7 mouse cellular contexts compared by ENCODE assay signal in genomic region chr16:34322546-34322945, GRCm38 (mm10).
DNase-seq lines count a peak whose midpoint lies in the region; ATAC-seq and TF ChIP-seq lines count a peak whose summit lies in the region.

No protein-coding gene starts in this region.

- H3K36me3 ChIP-seq in heart, embryonic 16.5 days (ENCODE audit: control insufficient read depth, insufficient read depth): no peaks in the 10 kb centered on the region
- H3K36me3 ChIP-seq in kidney, postnatal 0 days (ENCODE audit: insufficient read depth, low read length): no peaks in the 10 kb centered on the region
- H3K36me3 ChIP-seq in splenic B cell, adult 2 months (ENCODE audit: control insufficient read depth, insufficient read depth, low read length, poor library complexity, severe bottlenecking): no peaks in the 10 kb centered on the region

- TF ChIP-seq CTCF in bone marrow, adult 2 months (IDR thresholded peaks at IDR 0.05; ENCODE audit: control insufficient read depth, insufficient read depth, low read length): peak; percentile 51; the same call in 1 of the 2 replicates
- TF ChIP-seq CTCF in kidney, postnatal 0 days (IDR thresholded peaks at IDR 0.05; ENCODE audit: low read depth): peak; percentile 87

- no peaks in the 10 kb centered on the region for H3K4me1 ChIP-seq in bone marrow, adult 2 months (ENCODE audit: control insufficient read depth, insufficient read depth, low read length)
- peaks cover 27% of the 10 kb centered on the region for H3K4me1 ChIP-seq in heart, embryonic 16.5 days (ENCODE audit: control insufficient read depth, insufficient read depth, low read length)
- 0 out of 2 replicates have a peak, but pooled peaks cover 6% of the 10 kb centered on the region for H3K4me1 ChIP-seq in kidney, postnatal 0 days (replicated peaks; ENCODE audit: insufficient read depth, low read length)

- no peak overlapping the region for H3K4me2 ChIP-seq in heart, embryonic 16.5 days (ENCODE audit: low read depth, low read length)
- no peak overlapping the region for H3K4me2 ChIP-seq in kidney, postnatal 0 days (ENCODE audit: low read length)

- H3K27me3 ChIP-seq in heart, embryonic 16.5 days (ENCODE audit: control insufficient read depth, insufficient read depth, low read length): no peaks in the 10 kb centered on the region
- H3K27me3 ChIP-seq in kidney, postnatal 0 days (ENCODE audit: insufficient read depth, low read length): no peaks in the 10 kb centered on the region
- no peaks in the 10 kb centered on the region for H3K27me3 ChIP-seq in splenic B cell, adult 2 months (ENCODE audit: control insufficient read depth, insufficient read depth, low read length, poor library complexity, severe bottlenecking)

- no peaks in the 10 kb centered on the region for H3K9me3 ChIP-seq in heart, embryonic 16.5 days (replicated peaks; ENCODE audit: control insufficient read depth, low read length)
- no peaks in the 10 kb centered on the region for H3K9me3 ChIP-seq in kidney, postnatal 0 days (replicated peaks; ENCODE audit: low read length)

- peak; percentile 68 for ATAC-seq in heart, embryonic 16.5 days (replicated peaks; ENCODE audit: extremely low read depth, insufficient read depth, low FRiP score)
- ATAC-seq in kidney, postnatal 0 days (replicated peaks; ENCODE audit: low FRiP score, low read depth): peak; percentile 88

- no peak overlapping the region for H3K27ac ChIP-seq in bone marrow, adult 2 months (ENCODE audit: control insufficient read depth, insufficient read depth, low read depth, low read length, poor library complexity)
- 0 out of 2 replicates have a peak overlapping the region, but pooled peaks have one; percentile 27 for H3K27ac ChIP-seq in heart, embryonic 16.5 days (ENCODE audit: low read length)
- no peak overlapping the region for H3K27ac ChIP-seq in kidney, postnatal 0 days

- TF ChIP-seq POLR2A in bone marrow, adult 2 months (IDR thresholded peaks at IDR 0.05; ENCODE audit: borderline replicate concordance, control insufficient read depth, low read depth, low read length): no peak

- WGBS in bone marrow, adult 2 months: 25% methylated on average over 4 of the region's 4 CpGs
- 15% methylated on average over 4 of the region's 4 CpGs for WGBS in heart, embryonic 16.5 days
- WGBS in kidney, postnatal 0 days: 18% methylated on average over 4 of the region's 4 CpGs

- peak; percentile 53 for DNase-seq in MN1 (ENCODE audit: low spot score)
- DNase-seq in fibroblast of lung, adult 2 months (ENCODE audit: low read depth): peak; percentile 26
- peak; percentile 95 for DNase-seq in kidney, postnatal 0 days (ENCODE audit: low spot score)
- DNase-seq in lung, postnatal 4 days: peak; percentile 78 to 86
- peak; percentile 10 for DNase-seq in splenic B cell, adult 2 months (ENCODE audit: low read depth, low spot score)

- no peak overlapping the region for H3K9ac ChIP-seq in heart, embryonic 16.5 days (ENCODE audit: low read length)
- no peak overlapping the region for H3K9ac ChIP-seq in kidney, postnatal 0 days (ENCODE audit: low read depth, low read length)

- no peak overlapping the region for H3K4me3 ChIP-seq in bone marrow, adult 2 months (replicated peaks; ENCODE audit: control insufficient read depth, low read depth, low read length)
- no peak overlapping the region for H3K4me3 ChIP-seq in heart, embryonic 16.5 days (ENCODE audit: low read length)
- no peak overlapping the region for H3K4me3 ChIP-seq in kidney, postnatal 0 days (replicated peaks; ENCODE audit: low read depth, low read length)

Comparison
In these comparisons a context has a peak if more than half of its experiments do, and no peak if none do; other contexts are left out.
1. DNase-seq: peak in every context shown above with its lines; median percentile 95 in kidney, postnatal 0 days; 82 in lung, postnatal 4 days; 53 in MN1; 26 in fibroblast of lung, adult 2 months; 10 in splenic B cell, adult 2 months.